Mouse (Mus musculus) testis, adult 2 months (tissue): ENCODE data around the gene Etl4.

Experiments used
- CTCF ChIP-seq: fragments of 200-500 bp; IDR thresholded peaks from 2 replicates; pipeline ENCODE4 v1.5.1; 2012; ENCODE audit warnings: low read depth, mild to moderate bottlenecking, inconsistent platforms, low read length, moderate library complexity; ENCODE audit not compliant: control insufficient read depth, insufficient read depth, insufficient replicate concordance
- POLR2A ChIP-seq: fragments of 200-500 bp; IDR thresholded peaks from 2 replicates; pipeline ENCODE4 v1.6.1; 2012; ENCODE audit warnings: low read depth, mild to moderate bottlenecking, inconsistent platforms, low read length, moderate library complexity; ENCODE audit not compliant: control insufficient read depth

GRCm38 (mm10) chr2:19919190-19919589 lies 9.6 kb downstream of the Etl4 start:
- peak; percentile 86 for TF ChIP-seq CTCF
- no peak for TF ChIP-seq POLR2A
